Mouse (Mus musculus) lung, postnatal 10 days (tissue): ENCODE data around the gene Egfl6.
A peak's percentile ranks its signal among the peaks of the same experiment; 100 is the strongest.

Experiments used
- DNase-seq: peaks from one replicate; pipeline ENCODE4 v3.0.0; 2021

The Egfl6 gene

DNA sequence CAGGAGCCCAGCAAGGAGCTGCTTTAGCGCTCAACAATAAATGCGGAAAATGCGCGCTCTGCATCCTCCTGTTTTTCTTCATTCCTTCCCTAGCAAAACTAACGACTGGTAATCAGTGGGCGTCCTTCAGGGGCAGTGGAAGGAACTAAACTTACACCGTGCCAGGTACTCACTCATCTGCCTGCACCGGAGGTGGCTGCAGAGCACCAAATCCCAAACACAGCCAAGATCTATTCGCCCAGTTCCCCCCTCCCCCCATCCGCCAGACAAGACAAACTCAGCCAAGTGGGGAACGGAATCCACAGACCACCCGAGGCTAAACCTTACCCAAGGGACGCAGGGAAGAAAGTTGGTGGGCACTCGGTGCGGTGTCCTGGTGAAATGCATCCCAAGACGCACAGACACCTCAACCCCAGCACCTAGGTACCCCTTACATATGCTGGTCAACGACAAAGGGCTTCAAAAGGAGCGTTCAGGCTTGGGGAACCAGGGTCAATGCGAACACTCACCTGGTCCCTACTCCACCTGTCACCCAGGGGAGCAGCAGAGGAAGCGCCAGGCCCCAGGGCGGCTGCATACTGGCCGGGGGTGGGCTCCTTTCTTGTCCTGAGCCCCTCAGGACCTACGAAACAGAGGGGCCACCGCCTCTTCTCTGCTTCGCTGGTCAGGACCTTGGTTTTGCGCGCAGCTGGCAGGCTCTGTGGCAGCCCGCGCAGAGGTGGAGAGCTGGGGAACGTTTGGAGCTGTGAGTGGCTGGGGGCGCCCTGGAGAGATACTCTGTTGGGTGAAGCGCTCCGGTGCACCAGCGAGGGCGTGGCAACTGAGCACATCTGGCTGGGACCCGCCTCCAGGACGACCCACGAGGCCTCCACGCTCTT lies at the start of gene Egfl6:
TSS of gene Egfl6 (minus strand) at position 774 of the 878 bp plus-strand sequence.
- DNase-seq, result peak; percentile 9

DNA sequence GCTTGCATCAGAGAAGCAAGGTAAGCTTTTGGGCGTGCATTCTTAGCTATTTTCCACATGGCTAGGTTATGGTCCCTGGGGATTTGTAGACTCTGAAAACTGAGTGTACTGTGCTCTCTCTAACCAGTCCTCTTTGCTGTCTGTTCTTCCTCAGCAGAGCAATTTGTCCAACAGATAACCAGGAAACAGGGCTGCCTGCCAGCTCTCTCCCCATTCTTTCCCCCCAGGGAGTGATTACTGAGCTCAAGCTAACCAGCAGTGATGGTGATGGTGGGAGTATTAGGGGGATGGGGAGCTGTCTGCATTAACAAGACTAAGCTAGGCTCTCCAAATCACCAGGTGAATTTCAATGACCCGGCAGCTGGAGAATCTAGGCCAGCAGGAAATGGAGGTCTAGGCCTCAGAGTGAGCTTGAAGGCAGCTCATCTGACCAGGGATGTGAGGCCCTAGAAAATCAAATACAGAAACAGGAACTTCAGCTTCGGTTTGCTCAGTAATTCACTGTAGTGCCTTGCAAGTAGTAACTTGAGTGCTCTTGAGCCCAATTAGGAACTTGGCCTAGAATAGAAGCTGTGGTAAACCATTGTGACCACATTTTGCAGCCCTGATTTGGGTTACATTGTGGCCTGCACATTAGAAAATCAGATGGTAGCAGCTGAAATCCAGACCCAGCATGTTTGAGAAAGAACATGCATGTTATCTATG lies 41.5 kb upstream of the Egfl6 start:
- peak; percentile 10 for DNase-seq

DNA sequence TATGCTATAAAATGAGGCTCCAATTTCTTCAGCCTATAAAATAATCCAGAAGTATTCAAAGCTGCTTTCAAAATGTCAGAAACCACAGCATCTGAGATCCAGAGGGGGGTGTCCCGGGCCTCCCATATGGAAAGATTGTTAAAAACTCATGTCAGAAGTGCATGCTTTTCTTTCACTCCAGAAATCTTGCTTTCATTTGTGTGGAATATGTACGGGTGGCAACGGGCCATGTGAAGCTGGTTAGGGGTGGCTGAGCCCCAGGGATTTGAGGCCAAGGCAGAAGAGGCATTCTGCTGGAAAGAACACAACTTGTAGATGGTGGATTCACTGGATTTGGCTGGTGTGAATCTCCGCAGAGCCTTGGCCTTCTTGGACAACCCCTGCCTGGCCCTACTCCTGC lies 40.7 kb upstream of the Egfl6 start:
- DNase-seq, result no peak

DNA sequence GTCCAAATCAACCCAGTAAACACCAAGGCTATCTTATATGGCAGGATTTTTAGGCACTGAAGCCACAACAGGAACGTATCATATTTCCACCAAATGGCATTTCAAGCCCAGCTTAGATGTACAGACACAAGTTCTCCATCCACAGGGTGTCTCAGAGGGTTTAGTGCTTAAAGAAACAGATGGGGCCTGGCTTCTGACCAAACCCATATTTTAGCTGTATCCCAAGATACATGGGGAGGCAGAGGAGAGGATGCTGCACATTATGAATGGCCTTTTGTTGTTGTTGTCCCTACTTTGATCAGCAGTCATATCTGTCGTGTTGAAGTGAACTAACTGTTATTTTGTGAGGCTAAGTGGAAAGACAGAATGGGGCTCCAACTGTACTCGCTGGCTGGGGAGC lies 37.7 kb upstream of the Egfl6 start:
- DNase-seq, result no peak

DNA sequence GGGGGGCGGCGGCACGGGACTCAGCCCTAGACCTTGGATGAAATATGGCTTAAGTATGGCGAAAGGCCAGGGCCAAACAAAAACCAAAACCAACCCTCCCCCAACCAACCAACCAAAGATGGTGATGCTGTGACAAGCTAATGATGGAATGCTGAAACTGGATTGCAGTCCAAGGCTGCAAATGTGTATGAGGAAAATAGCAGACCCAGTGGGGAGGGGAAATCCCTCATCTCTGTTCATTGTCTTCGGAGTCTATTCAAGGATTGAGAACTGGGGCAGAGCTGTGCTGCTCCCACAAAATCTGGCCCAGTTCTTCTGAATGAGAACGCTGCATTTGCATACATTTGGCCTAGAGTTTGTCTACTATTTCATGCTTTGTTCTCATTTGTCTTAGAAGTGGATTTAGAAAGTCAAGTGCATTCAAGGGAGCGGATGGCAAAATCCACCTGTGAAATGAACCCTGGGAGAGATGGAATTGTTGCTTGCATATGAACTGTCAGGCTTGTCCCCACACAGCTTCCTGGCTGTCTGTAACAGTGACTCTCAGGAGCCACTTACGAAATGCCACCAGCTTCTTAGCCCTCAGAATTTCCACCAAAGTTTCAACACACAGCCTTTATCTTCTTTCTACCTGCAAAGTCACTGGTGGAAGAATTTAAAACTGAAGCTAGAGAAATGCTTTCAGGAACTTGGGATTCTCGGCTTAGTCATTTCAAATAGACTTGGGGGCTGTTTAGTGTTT lies 36.2 kb upstream of the Egfl6 start:
- no peak for DNase-seq

DNA sequence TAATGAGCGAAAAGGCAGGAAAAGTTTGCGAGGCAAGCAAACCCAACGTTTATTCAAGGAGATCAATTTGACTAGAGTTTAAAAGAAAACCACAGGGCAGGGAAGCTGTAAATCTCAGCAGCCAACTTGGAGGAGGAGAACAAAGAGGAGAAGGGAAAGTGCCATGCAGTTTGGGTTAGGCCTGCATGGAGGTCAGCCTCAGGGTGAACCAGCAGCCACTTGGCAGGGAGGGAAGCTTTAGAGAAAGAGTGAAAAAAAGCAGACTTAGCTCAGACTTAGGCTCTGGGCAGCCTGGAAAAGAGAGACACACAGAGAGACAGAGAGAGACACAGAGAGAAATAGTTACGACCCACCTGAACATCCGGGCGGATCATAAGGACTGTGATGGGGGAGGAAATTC lies 35.4 kb upstream of the Egfl6 start:
- no peak for DNase-seq

DNA sequence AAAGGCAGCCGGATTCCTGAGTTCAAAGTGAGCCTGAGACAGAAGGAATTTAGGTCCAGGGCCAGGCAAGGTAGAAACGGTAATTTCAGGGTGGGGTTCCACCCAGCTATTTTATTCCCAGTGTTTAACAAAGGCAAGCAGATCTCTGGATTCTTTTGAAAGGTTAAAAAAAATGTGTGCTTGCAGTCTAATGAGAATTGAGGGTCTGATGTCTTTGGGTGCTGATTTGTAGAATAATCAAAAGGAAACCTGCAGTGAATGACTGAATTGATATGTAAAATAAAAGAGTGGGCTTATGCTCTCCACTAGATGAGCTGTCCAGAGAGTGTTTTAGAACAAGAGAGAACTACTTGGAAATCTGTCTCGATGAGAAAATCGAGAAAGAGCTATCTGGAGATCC lies 33.6 kb upstream of the Egfl6 start:
- no peak for DNase-seq

DNA sequence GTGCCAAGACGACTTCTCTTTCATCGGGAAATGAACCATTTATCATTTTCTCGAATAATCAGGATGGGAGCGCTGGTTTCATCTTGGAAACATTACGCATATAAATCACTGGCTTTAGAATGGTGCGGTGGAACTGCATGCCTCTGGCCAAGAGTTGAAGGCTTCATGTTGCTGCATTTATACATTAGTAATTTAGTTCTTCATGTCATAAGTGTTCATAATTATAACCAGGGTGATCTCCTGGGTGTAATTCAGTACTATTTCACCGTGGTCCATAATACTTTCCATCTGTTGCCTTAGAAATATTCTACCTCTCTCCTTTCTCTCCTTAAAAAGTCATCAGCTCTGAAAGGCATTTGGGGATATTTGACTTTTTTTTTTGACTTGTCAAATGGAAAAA lies 29.7 kb upstream of the Egfl6 start:
- no peak for DNase-seq

DNA sequence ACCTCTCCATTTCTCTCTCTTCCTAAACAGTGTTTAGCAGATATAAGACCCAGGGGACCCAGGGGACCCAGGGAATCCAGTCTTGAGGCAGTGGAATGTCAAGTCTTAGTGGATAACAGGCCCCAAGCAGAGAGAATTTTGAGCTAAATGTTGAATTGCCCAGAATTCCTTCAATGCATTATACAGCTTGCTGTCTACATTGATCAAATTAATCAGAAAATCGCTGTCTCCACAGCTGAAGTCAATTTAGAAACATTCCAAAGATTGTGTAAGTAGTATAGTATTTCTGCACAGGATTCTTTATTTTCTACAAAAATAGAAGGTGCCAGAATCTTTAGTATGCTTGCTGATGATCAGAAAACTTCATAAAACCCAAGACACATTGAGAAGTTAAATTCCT lies 9.4 kb downstream of the Egfl6 start:
- no peak for DNase-seq

DNA sequence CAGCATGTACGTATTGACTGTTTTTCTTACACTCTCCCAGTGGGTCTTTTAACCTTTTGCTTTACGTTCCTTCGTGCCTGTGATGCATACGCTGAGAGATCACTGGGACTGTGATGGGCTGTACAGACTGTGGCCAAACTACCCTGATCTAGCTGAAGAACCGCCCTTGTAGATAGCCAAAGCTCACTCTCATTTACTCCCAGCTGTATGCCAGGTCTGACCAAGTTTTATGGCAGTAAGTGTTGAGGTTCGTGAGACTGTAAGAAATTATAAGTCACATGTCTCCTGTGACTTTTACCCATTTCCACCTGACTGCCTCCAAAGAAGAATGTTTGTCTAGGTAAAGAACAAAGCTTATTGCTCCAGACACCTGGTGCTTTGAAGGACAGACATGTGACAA lies 19.5 kb downstream of the Egfl6 start:
- DNase-seq, result no peak

DNA sequence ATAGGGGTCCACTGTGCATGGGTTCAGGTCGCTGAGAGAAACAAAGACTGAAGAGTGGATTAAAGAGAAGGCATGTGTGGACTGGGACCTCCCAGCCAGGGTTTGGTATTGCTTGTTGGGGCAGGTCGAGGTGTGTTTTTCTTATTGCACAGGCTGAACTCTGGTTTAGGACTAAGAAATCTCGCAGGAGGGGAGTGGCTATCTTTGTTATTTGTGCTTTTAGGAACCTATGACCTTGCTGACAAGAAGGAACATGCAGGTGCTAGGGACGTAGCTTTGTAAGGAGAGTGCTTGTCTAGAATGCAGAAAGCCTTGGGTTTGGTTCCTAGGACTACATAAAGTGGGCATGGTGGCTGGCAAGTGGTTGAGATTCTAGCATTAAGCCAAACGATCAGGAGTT lies 20.1 kb downstream of the Egfl6 start:
- no peak for DNase-seq

DNA sequence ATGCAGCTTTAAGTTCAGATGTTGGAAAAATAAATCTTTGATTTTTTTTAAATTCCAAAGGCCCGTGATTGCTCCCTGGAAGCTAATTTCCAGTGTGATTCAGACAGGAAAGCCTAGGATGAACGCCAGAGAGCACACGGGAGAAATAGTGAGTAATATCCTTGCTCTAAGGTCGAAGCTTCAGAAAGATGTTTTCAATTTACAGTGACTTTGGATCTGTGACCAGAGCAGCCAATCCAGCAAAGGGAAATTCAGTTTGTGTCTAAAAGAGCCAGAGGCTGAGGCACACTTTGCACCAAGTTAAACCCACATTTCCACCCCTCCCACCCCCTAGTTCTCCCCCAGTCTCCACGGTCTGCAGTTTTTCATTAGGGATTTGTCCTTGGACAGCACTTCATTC lies 20.6 kb downstream of the Egfl6 start:
- DNase-seq, result no peak

DNA sequence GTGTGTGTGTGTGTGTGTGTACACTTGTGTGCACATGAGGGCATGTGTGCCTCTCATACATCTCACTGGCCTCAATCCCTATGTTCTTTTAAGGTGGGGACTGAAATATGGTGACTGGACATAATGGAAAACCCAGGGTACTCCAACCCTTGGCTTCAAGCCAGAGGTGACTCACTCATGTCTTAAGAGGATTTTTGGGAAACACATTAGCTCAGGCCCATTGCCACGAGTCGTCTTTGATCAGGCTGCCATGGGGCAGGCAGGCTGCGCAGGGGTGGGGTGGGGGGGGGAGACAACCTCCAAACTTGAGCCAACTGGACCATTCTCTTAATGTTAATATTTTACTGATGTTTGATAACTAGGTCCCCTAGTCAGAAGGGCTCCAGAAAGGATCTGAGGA lies 26.2 kb downstream of the Egfl6 start:
- peak; percentile 28 for DNase-seq

DNA sequence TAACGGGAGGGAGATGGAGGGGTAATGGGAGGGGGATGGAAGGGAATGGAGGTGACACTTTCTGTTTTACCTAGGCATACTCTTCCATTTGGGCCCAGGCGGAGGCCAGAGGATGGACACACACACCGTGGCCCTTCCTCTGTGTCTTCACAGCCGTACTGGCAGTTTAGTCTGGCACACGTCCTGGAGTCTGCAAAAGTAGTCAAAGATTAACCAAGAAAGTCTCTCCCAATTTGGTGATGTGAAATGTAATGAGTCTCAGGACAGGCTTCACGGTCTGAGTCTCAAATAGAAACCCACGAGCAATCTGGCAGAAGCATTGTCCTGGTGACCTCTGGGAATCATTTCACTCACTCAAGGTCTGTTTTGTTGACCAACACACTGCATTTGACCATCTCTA lies 33.2 kb downstream of the Egfl6 start:
- DNase-seq, result no peak

DNA sequence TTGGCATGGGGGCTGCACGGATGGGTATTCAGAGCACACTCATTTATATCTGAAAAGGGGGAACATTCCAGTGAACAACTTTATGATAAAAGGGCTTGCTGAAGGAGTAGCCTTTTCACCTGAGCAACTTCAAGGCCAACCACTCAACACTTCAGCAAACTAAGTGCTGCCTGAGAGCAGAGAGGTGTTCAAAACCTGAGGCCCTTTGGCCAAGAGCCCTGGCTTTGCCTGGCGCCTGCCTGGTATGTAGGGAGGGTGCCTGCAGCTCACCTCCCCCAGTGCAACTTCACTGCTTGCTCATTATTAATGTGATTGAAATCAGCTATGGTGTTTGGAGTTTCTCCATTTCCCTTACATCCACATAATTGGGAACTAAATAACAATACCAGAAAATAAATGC lies 39.0 kb downstream of the Egfl6 start:
- peak; percentile 3 for DNase-seq

DNA sequence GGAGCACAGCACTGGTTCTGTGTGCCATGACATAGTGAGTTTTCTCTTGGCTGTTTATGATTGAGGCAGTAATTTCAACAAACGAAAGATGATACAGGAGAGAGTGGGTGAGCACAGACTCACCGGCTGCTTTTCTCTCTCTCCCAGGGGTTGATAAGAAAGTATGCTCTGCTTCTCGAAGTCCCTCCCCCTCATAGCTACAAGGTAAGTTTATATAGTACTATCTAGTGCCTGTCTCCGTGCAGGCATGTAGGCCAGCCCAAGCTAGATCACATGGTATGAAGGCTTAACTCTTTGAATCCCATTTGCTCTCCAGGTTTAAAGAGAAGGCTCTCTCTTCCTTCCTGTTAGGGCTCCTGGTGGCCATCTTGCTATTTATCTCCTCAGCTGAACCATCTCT lies 50.4 kb downstream of the Egfl6 start:
- DNase-seq, result no peak

DNA sequence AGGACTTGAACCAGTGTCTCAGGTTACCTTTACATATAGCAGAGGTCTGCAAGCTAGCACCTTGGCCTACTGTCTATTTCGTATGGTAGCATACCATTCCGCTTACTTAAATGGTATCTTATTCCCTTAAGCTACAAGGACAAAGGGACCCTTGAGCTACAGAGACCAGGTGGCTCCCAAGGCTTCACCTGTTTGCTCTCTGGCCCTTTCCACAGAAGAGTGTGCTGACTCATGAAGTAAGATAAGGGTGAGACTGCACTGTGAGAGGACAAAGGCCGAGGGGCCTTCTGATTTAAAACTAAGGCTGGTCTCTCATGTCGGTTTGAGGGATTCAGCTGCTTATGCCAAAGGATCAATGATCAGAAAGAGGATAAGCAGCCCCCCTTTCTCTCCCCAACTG lies 52.1 kb downstream of the Egfl6 start:
- no peak for DNase-seq

DNA sequence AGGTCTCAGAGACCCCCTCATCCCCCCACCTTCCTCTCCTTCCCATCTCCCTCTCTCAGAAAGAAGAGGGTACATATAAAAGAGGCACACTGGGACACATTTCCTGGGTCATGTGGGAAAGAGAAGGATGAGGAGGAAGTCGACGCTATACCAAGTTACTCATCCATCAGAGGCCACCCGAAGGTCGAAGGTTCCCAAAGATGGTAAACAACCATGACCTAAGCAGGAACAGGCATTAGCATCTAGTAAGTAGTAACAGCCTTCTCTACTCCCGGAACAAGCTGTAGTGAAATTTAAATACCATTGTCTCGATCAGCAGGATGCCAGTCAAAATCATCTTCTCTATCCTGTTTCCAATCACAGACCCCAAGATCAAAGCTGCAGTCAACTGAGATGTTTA lies 53.8 kb downstream of the Egfl6 start:
- DNase-seq, result no peak

DNA sequence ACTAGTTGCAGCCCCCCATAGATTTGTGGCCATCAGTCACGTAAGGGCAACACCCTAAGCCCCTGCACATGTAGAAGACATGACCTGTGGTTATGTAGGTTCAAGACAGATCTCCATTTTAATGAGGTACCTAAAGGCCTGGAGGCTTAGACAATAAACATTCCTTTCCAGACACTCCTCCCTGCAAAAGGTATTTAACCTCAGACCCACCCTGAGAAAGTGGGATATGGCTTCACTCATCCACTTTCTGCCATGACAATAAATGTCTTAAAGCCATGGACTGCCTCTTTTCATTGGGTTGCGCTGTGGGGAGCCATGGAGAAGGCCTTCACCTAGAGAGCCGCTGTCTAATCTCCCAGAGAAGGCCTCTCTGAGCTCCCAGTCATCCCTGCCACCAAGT lies 57.4 kb downstream of the Egfl6 start:
- no peak for DNase-seq

DNA sequence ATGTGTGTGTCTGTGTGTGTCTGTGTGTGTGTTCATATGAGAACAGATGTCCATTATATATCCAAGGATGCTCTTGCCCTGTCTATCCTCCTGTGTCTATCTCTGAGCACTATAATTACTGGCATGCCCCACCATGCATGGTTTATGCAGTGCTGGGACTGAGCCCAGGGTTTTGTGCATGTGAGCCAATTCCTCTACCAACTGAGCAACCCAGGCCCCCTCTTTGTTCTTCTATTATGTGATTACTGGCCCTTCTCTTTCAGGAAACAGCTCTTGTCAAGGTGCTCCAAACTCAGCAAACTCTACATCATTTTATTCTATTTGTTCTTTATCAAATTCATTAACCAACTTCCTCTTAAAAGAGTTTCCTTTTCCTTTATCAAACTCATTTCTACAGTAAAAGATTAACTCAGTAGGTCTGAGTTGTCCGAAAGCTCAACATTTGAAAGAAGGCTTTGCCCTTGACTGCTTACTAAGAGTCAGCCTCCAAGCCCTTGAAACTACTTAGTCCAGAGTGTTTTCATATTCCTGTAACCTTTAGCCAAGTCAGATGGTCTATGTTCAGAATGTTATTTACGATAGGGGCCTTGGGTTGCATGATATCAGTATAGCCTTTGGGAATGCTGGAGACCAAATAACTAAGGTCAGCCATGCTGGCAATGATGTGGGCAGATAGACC lies 59.7 kb downstream of the Egfl6 start:
- DNase-seq, result peak; percentile 5

DNA sequence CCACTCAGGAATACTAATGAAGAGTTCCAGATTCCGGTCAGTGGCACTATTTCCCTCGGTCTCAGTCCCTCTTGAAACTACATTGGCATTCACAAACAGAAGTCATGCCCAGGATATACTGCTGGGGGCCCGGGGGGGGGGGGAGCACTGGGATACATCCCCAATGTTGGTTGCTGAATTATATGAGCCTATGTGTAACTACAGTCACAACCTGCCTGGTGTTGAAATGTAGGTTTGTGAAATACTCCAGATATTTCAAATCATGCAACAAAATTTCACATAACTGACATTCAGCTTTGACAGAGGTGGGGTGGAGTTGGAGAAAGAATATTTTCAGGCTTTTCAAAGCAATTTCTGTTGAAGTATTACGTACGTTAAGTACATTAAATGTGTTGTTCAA lies 64.7 kb downstream of the Egfl6 start:
- DNase-seq, result no peak

DNA sequence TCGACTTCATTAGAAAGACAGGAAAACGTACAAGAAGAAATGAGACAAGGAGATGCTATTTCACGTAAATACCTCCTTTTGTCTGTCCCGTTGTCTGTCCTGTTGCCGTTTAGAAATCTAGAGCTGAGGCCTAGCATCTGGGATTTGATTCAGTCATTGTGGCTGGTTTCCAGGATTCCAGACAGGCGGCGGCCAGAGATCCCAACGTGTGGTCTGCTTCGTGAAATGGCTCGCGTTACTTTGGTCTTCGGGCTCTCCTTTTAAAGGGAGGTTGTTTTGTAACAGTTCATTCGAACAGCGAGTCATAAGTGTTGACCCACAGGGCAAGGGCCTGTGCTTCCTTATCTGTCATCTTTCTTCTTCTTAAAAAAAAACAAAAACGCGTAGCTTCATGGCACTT lies 67.2 kb downstream of the Egfl6 start, which contains the start of gene Tceanc:
TSS of gene Tceanc (minus strand) at position 223 of the 400 bp plus-strand sequence.
- DNase-seq, result peak; percentile 21

DNA sequence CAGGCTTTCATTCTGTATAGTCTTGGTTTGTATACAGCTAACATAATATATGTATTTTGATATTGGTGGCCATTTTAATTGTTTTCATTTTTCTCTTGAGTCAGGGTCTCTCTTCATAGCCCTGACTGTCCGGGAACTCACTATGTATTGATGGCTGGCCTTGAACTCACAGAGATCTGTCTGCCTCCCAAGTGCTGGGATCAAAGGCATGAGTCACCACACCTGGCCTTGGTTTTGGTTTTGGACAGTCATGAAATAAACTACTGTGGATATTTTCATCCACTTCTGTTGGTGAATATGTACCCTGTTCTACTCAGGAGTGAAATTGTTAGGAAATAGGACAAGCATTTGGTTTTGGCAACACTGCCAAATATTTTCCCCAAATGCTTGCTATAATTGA lies 68.9 kb downstream of the Egfl6 start:
- DNase-seq, result no peak
